Comparison of ENCODE assay signal across 24 mouse cellular contexts in the genomic region with DNA sequence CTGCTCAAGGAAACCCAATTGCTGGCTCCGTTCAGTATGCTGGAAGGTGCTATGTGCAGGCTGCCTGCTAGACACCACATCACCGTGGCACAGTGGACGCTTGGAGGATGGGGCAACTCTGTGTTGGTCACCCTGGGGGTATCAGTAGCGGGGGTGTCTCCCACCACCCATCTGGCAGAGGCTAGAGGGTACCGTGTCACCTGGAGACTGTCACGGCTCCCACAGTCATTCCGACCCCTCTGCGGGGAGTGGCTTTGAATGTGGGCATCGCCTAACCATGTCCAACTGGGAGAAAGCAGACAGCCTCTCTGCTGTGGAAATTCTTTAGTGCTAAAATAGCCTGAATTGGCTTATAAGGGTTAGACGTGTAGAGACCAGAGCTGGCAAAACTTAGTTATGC.
DNase-seq lines count a peak whose midpoint lies in the region; ATAC-seq and TF ChIP-seq lines count a peak whose summit lies in the region.
"Had no signal": no experiment of that assay in that cellular context is flagged by ENCODE, and none has a peak within 500 bp of the region (broad histone marks: within the 10 kb centered on the region; RNA-seq: fewer than 3 reads in every experiment).

No protein-coding gene starts in this region.

- no peak for TF ChIP-seq CTCF in left cerebral cortex, adult 2 months (IDR thresholded peaks at IDR 0.05)

- peak overlapping the region; percentile 43; the same call in 1 of the 2 replicates for H3K4me2 ChIP-seq in heart, embryonic 13.5 days
- H3K4me2 ChIP-seq in heart, embryonic 11.5 days: no peak overlapping the region
- H3K4me2 ChIP-seq in embryonic facial prominence, embryonic 13.5 days: no peak overlapping the region
- H3K4me2 ChIP-seq: forebrain, embryonic 12.5 days; kidney, embryonic 15.5 days; lung, embryonic 14.5 days; midbrain, embryonic 15.5 days; neural tube, embryonic 13.5 days had no signal

- H3K4me3 ChIP-seq in heart, embryonic 13.5 days: no peak overlapping the region
- no peak overlapping the region for H3K4me3 ChIP-seq in heart, embryonic 11.5 days (ENCODE audit: low read depth, low read length)
- peak overlapping the region; percentile 30 for H3K4me3 ChIP-seq in left cerebral cortex, adult 2 months
- H3K4me3 ChIP-seq in embryonic facial prominence, embryonic 13.5 days: no peak overlapping the region
- H3K4me3 ChIP-seq: forebrain, embryonic 12.5 days; heart, embryonic 12.5 days; kidney, embryonic 15.5 days; megakaryocyte, embryonic 14.5 days; midbrain, embryonic 15.5 days; neural tube, embryonic 13.5 days had no signal

- no peak for ATAC-seq in heart, embryonic 13.5 days (ENCODE audit: extremely low read depth, insufficient number of reproducible peaks, low FRiP score, low TSS enrichment)
- no peak for ATAC-seq in heart, embryonic 11.5 days (replicated peaks; ENCODE audit: insufficient number of reproducible peaks, low FRiP score, low TSS enrichment)
- ATAC-seq in embryonic facial prominence, embryonic 13.5 days (ENCODE audit: insufficient number of reproducible peaks, insufficient read depth, low FRiP score, low TSS enrichment, low read depth): no peak
- ATAC-seq in megakaryocyte, adult 5-6 weeks (ENCODE audit: poor library complexity, severe bottlenecking): no peak
- ATAC-seq: intestine, postnatal 0 days; Patski had no signal

- H3K36me3 ChIP-seq in heart, embryonic 13.5 days: no peaks in the 10 kb centered on the region
- H3K36me3 ChIP-seq in heart, embryonic 11.5 days (ENCODE audit: control insufficient read depth, insufficient read depth, low read length): no peaks in the 10 kb centered on the region
- H3K36me3 ChIP-seq in embryonic facial prominence, embryonic 13.5 days: no peaks in the 10 kb centered on the region
- H3K36me3 ChIP-seq: forebrain, embryonic 12.5 days; G1E; heart, embryonic 12.5 days; kidney, embryonic 15.5 days; midbrain, embryonic 15.5 days; neural tube, embryonic 13.5 days had no signal

- peaks cover 33% of the 10 kb centered on the region for H3K4me1 ChIP-seq in heart, embryonic 13.5 days
- peaks cover 10% of the 10 kb centered on the region for H3K4me1 ChIP-seq in heart, embryonic 11.5 days (ENCODE audit: control insufficient read depth, insufficient read depth, low read length)
- H3K4me1 ChIP-seq in embryonic facial prominence, embryonic 13.5 days: peaks cover 52% of the 10 kb centered on the region
- H3K4me1 ChIP-seq: midbrain, embryonic 15.5 days had no signal

- no peak for DNase-seq in left cerebral cortex, adult 2 months (ENCODE audit: extremely low spot score in 1 of 2, low spot score in 2 of 2)
- DNase-seq in left cerebral cortex, adult 18-20 months (ENCODE audit: low spot score in 2 of 2): no peak
- DNase-seq in gastrocnemius, postnatal 36 days: no peak
- DNase-seq: B cell, adult 2 months; cerebellum, adult 11 months; heart, postnatal 4 days; kidney, postnatal 36 days; layer of hippocampus, adult 9-11 months; lung, embryonic 14.5 days; retina, postnatal 1 day had no signal

- WGBS in heart, embryonic 13.5 days: 84% methylated on average over 10 of the region's 10 CpGs
- 82% methylated on average over 10 of the region's 10 CpGs for WGBS in heart, embryonic 11.5 days (ENCODE audit: insufficient replicate concordance)
- 70% methylated on average over 10 of the region's 10 CpGs for WGBS in embryonic facial prominence, embryonic 13.5 days

- intact Hi-C loops in left cerebral cortex, adult 2 months (cut with DNase I): loop anchor here (2.0 to 5.0 kb wide), 4 partner anchors 110 to 525 kb away; no protein-coding TSS in a partner anchor
- intact Hi-C loops in gastrocnemius, postnatal 36 days (cut with DNase I): loop anchor here (5.0 kb wide), 2 partner anchors 275 to 525 kb away; no protein-coding TSS in a partner anchor

- H3K9ac ChIP-seq in heart, embryonic 13.5 days: 0 out of 2 replicates have a peak overlapping the region, but pooled peaks have one; percentile 61
- H3K9ac ChIP-seq in heart, embryonic 11.5 days (ENCODE audit: low read depth, low read length): no peak overlapping the region
- no peak overlapping the region for H3K9ac ChIP-seq in embryonic facial prominence, embryonic 13.5 days
- H3K9ac ChIP-seq: kidney, embryonic 15.5 days; liver, embryonic 14.5 days; lung, embryonic 14.5 days; midbrain, embryonic 15.5 days; neural tube, embryonic 13.5 days had no signal

- no peaks in the 10 kb centered on the region for H3K27me3 ChIP-seq in heart, embryonic 13.5 days (replicated peaks)
- H3K27me3 ChIP-seq in heart, embryonic 11.5 days (ENCODE audit: control insufficient read depth, insufficient read depth, low read length): 0 out of 2 replicates have a peak, but pooled peaks cover 3% of the 10 kb centered on the region
- H3K27me3 ChIP-seq in embryonic facial prominence, embryonic 13.5 days: no peaks in the 10 kb centered on the region
- H3K27me3 ChIP-seq: forebrain, embryonic 12.5 days; heart, embryonic 12.5 days; kidney, embryonic 15.5 days; megakaryocyte, embryonic 14.5 days; midbrain, embryonic 15.5 days; neural tube, embryonic 13.5 days; Patski had no signal

- H3K27ac ChIP-seq in heart, embryonic 13.5 days (replicated peaks): peak overlapping the region; percentile 76; the same call in 1 of the 2 replicates
- no peak overlapping the region for H3K27ac ChIP-seq in heart, embryonic 11.5 days (ENCODE audit: low read depth, low read length)
- peak overlapping the region; percentile 91 for H3K27ac ChIP-seq in left cerebral cortex, adult 2 months
- H3K27ac ChIP-seq in embryonic facial prominence, embryonic 13.5 days: 0 out of 2 replicates have a peak overlapping the region, but pooled peaks have one; percentile 7
- H3K27ac ChIP-seq: kidney, embryonic 15.5 days; liver, embryonic 14.5 days; neural tube, embryonic 13.5 days had no signal

- no peaks in the 10 kb centered on the region for H3K9me3 ChIP-seq in heart, embryonic 13.5 days
- no peaks in the 10 kb centered on the region for H3K9me3 ChIP-seq in heart, embryonic 11.5 days (replicated peaks; ENCODE audit: control insufficient read depth, low read length)
- no peaks in the 10 kb centered on the region for H3K9me3 ChIP-seq in embryonic facial prominence, embryonic 13.5 days
- H3K9me3 ChIP-seq: forebrain, embryonic 12.5 days; G1E; heart, embryonic 12.5 days; kidney, embryonic 15.5 days; midbrain, embryonic 15.5 days; neural tube, embryonic 13.5 days had no signal
